Mouse (Mus musculus): ENCODE measurements around the gene Ngly1. TPM values are rescaled to one million over a fixed set of nuclear protein-coding genes. Genes with fewer than 3 reads are reported as not detected.
"Not testable (repeated sequence)": the region's sequence is repeated elsewhere in the genome, so short reads cannot be mapped to it uniquely, and the experiment has no call there.

The Ngly1 gene
- polyA plus RNA-seq, 1 experiment from 2014 or later, result 15.6 TPM

GRCm38 (mm10) chr14:16273677-16274076 lies 24.6 kb downstream of the Ngly1 start:
- Histone ChIP-seq H3K4me1 (replicated peaks) (no peaks in the 10 kb centered on the region), H3K9me3 (no peaks in the 10 kb centered on the region), H3K4me3 (no peak overlapping the region), H3K27ac (no peak overlapping the region), H3K36me3 (no peaks in the 10 kb centered on the region), H3K27me3 (ENCODE audit: insufficient read depth, poor library complexity, severe bottlenecking) (no peaks in the 10 kb centered on the region)
- 91% methylated on average over 3 of the region's 3 CpGs for WGBS
- DNase-seq (ENCODE audit: low spot score), result no peak

DNA sequence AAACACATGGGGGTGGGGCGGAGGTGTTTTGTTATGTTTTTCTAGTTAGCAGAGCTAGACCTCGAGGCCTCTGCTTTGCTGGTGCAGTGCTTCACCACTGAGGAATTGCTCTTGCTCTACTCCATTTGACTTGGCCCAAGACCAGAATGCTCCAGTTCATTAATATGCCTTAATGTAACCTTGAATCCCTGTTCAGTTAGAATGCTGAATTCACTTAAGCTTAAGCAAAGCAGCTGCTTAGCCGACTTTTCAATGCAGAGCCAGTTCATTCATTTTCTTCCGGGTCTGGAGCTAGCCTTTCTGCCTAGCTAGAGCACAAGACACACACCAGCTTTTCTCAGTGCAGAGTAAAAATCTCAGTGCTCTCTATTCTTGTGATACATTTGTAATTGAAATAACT lies 30.1 kb downstream of the Ngly1 start:
- 83% methylated on average over 4 of the region's 4 CpGs for WGBS
- H3K9me3 ChIP-seq, result no peaks in the 10 kb centered on the region
- no peaks in the 10 kb centered on the region for H3K4me1 ChIP-seq (replicated peaks)
- H3K4me3 ChIP-seq, result no peak overlapping the region
- H3K36me3 ChIP-seq, result no peaks in the 10 kb centered on the region
- no peaks in the 10 kb centered on the region for H3K27me3 ChIP-seq (ENCODE audit: insufficient read depth, poor library complexity, severe bottlenecking)
- no peak overlapping the region for H3K27ac ChIP-seq
- DNase-seq (ENCODE audit: low spot score), result no peak

DNA sequence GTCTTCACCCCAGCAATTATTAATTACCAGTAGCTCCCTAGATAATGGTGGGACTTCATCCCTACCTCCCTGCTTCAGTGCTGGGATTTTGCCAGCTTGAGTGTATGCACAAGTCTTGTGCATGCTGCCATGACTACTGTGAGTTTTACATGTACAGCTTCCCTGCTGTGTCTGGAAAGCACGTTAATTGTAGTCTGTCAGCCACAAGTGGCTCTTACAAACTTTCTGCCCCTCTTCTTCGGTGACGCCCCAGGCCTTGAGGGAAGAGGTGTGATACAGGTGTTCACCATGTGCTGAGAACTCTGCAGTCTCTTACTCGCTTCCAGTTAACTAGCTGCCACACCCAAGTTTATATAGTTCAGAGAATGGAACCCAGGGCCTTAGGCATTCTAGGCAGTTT lies 34.9 kb downstream of the Ngly1 start:
- Histone ChIP-seq H3K4me1 (replicated peaks) (no peaks in the 10 kb centered on the region), H3K4me3 (no peak overlapping the region), H3K27ac (no peak overlapping the region), H3K27me3 (ENCODE audit: insufficient read depth, poor library complexity, severe bottlenecking) (no peaks in the 10 kb centered on the region), H3K9me3 (no peaks in the 10 kb centered on the region), H3K36me3 (no peaks in the 10 kb centered on the region)
- no peak for DNase-seq (ENCODE audit: low spot score)
- 83% methylated on average over 4 of the region's 4 CpGs for WGBS

- DNase-seq (ENCODE audit: low spot score), result no peak
- H3K4me1 ChIP-seq (replicated peaks), result no peaks in the 10 kb centered on the region
- H3K36me3 ChIP-seq, result no peaks in the 10 kb centered on the region
- WGBS, result 73% methylated on average over 1 of the region's 1 CpGs
- no peaks in the 10 kb centered on the region for H3K9me3 ChIP-seq
- H3K27ac ChIP-seq, result no peak overlapping the region
- H3K27me3 ChIP-seq (ENCODE audit: insufficient read depth, poor library complexity, severe bottlenecking), result no peaks in the 10 kb centered on the region
- no peak overlapping the region for H3K4me3 ChIP-seq
Measured at GRCm38 (mm10) chr14:16292371-16292770, 43.3 kb downstream of the Ngly1 start.

GRCm38 (mm10) chr14:16293015-16293414 lies 43.9 kb downstream of the Ngly1 start:
- H3K4me1 ChIP-seq (replicated peaks), result no peaks in the 10 kb centered on the region
- H3K36me3 ChIP-seq, result no peaks in the 10 kb centered on the region
- H3K9me3 ChIP-seq, result no peaks in the 10 kb centered on the region
- no peak overlapping the region for H3K4me3 ChIP-seq
- H3K27ac ChIP-seq, result no peak overlapping the region
- no peaks in the 10 kb centered on the region for H3K27me3 ChIP-seq (ENCODE audit: insufficient read depth, poor library complexity, severe bottlenecking)
- no peak for DNase-seq (ENCODE audit: low spot score)

- Histone ChIP-seq H3K27me3 (ENCODE audit: insufficient read depth, poor library complexity, severe bottlenecking) (no peaks in the 10 kb centered on the region), H3K36me3 (no peaks in the 10 kb centered on the region), H3K4me3 (no peak overlapping the region), H3K9me3 (no peaks in the 10 kb centered on the region), H3K27ac (no peak overlapping the region), H3K4me1 (replicated peaks) (no peaks in the 10 kb centered on the region)
- WGBS, result 80% methylated on average over 1 of the region's 1 CpGs
- DNase-seq (ENCODE audit: low spot score), result no peak
Measured at GRCm38 (mm10) chr14:16293921-16294320, 44.8 kb downstream of the Ngly1 start.

- WGBS, result 74% methylated on average over 2 of the region's 2 CpGs
- DNase-seq (ENCODE audit: low spot score), result no peak
- H3K36me3 ChIP-seq, result peaks cover 6% of the 10 kb centered on the region; the same call in 1 of the 2 replicates
Measured at GRCm38 (mm10) chr14:16296816-16297468, 47.9 kb downstream of the Ngly1 start.

DNA sequence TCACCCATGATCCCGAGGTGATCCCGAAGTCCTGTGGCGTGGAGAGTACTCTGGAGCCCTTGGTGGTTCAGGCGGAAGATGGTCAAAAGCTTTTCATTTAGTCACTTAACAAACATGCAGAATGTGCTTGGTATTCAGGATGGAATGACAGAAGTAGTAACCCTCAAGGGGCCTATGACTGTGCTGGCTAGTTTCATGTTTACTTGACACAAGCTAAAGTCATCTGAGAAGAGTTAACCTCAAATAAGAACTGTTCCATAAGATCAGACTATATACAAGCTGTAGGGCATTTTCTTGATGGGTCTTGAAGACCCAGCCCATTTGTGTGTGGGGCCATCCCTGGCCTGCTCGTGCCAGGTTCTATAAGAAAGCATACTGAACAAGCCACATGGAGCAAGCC lies 52.7 kb downstream of the Ngly1 start:
- Histone ChIP-seq H3K27ac (no peak overlapping the region), H3K4me3 (no peak overlapping the region), H3K9me3 (no peaks in the 10 kb centered on the region), H3K4me1 (replicated peaks) (no peaks in the 10 kb centered on the region), H3K27me3 (ENCODE audit: insufficient read depth, poor library complexity, severe bottlenecking) (no peaks in the 10 kb centered on the region), H3K36me3 (peaks cover 6% of the 10 kb centered on the region; the same call in 1 of the 2 replicates)
- 91% methylated on average over 5 of the region's 5 CpGs for WGBS
- DNase-seq (ENCODE audit: low spot score), result no peak

More at GRCm38 (mm10) chr14:16296816-16297468, 47.9 kb downstream of the Ngly1 start:
- Histone ChIP-seq H3K9me3 (no peaks in the 10 kb centered on the region), H3K27me3 (ENCODE audit: insufficient read depth, poor library complexity, severe bottlenecking) (no peaks in the 10 kb centered on the region), H3K27ac (no peak overlapping the region), H3K4me3 (no peak overlapping the region), H3K4me1 (replicated peaks) (no peaks in the 10 kb centered on the region)

GRCm38 (mm10) chr14:16302688-16303087 lies 53.6 kb downstream of the Ngly1 start:
- Histone ChIP-seq H3K4me1 (replicated peaks) (no peaks in the 10 kb centered on the region), H3K36me3 (peaks cover 6% of the 10 kb centered on the region; the same call in 1 of the 2 replicates), H3K9me3 (no peaks in the 10 kb centered on the region), H3K27me3 (ENCODE audit: insufficient read depth, poor library complexity, severe bottlenecking) (no peaks in the 10 kb centered on the region), H3K4me3 (no peak overlapping the region), H3K27ac (no peak overlapping the region)
- no peak for DNase-seq (ENCODE audit: low spot score)
- WGBS, result 33% methylated on average over 1 of the region's 1 CpGs

DNA sequence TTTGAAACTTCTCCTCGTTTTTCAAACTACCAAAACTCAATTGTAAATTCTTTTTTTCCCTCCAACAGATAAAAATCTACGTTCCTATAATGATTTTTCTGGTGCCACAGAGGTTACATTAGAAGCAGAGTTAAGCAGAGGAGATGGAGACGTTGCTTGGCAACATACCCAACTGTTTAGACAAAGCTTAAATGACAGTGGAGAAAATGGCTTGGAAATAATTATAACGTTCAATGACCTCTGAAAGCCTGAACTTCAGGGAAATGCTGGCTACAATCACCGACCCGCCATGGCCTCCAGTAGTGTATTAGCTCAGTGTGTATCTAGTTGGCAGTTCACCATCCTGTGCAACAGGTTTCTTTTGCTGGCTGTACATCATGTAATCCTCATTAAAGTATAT lies 61.7 kb downstream of the Ngly1 start:
- Histone ChIP-seq H3K4me1 (replicated peaks) (no peaks in the 10 kb centered on the region), H3K27ac (no peak overlapping the region), H3K27me3 (ENCODE audit: insufficient read depth, poor library complexity, severe bottlenecking) (no peaks in the 10 kb centered on the region), H3K36me3 (no peaks in the 10 kb centered on the region), H3K9me3 (no peaks in the 10 kb centered on the region), H3K4me3 (no peak overlapping the region)
- no peak for DNase-seq (ENCODE audit: low spot score)
- WGBS, result 70% methylated on average over 6 of the region's 6 CpGs

- Histone ChIP-seq H3K27ac (no peak overlapping the region), H3K4me3 (no peak overlapping the region), H3K9me3 (no peaks in the 10 kb centered on the region), H3K36me3 (no peaks in the 10 kb centered on the region), H3K4me1 (replicated peaks) (no peaks in the 10 kb centered on the region), H3K27me3 (ENCODE audit: insufficient read depth, poor library complexity, severe bottlenecking) (no peaks in the 10 kb centered on the region)
- 81% methylated on average over 1 of the region's 1 CpGs for WGBS
- DNase-seq (ENCODE audit: low spot score), result no peak
Measured at GRCm38 (mm10) chr14:16312599-16312998, 63.5 kb downstream of the Ngly1 start.

DNA sequence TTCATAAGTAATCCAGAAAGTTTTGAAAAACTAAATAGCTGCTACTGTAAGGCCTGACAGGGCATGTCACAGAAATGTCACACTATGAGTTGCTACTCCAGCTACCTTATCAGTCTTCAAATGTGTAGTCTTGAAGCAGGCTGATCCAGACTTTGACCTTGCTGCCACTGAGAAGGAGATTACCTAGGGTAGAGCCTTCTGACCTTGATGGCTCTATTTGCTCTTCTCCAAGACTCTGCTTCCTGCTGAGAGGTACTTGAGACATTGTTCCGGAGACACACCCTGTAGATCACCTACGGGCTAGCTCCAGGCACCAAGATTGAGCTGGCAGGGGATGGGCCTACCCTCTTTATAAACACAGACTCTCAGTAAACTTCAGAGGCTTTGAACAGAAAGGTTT lies 64.0 kb downstream of the Ngly1 start:
- not testable (repeated sequence) for DNase-seq (ENCODE audit: low spot score)

GRCm38 (mm10) chr14:16313936-16314521 lies 64.9 kb downstream of the Ngly1 start:
- 82% methylated on average over 7 of the region's 7 CpGs for WGBS
- Histone ChIP-seq H3K4me3 (no peak overlapping the region), H3K27ac (no peak overlapping the region), H3K27me3 (ENCODE audit: insufficient read depth, poor library complexity, severe bottlenecking) (no peaks in the 10 kb centered on the region), H3K36me3 (no peaks in the 10 kb centered on the region), H3K4me1 (replicated peaks) (no peaks in the 10 kb centered on the region), H3K9me3 (no peaks in the 10 kb centered on the region)
- DNase-seq (ENCODE audit: low spot score), result no peak

More for the DNA sequence above, 64.0 kb downstream of the Ngly1 start:
- H3K9me3 ChIP-seq; H3K36me3 ChIP-seq; H3K27me3 ChIP-seq (ENCODE audit: insufficient read depth, poor library complexity, severe bottlenecking); H3K4me1 ChIP-seq (replicated peaks); H3K4me3 ChIP-seq; H3K27ac ChIP-seq: not testable (repeated sequence)
- 83% methylated on average over 2 of the region's 2 CpGs for WGBS

Measured in hindbrain, embryonic 10.5 days (tissue).